Mouse (Mus musculus): ENCODE measurements at regions not wholly inside any gene's neighbourhood (a gene's known extent, or its start where the extent isn't known, plus 50 kb on each side); places are given as distances from the start of the nearest gene placed in this dataset.

DNA sequence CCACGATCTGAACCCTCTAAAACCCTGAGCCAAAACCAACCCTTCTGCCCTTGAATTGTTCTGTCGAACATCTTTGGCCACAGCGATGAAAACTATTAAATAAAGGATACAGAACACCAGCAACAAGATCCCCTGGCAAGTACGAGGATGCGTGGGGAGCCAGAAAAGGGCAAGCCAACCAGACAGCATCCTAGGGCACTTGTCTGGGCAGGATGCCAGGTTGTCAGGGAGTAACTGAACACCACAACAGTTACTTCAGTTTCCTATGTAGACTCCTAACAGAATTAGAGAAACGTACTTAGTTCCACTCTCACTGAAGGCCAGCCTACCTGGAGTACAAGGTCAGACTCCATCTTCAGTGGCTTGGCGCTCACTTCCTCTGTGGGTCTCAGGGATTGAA lies 138.4 kb upstream of the Med14 start:
- Histone ChIP-seq H3K27ac (ENCODE audit: low read length) (no peak overlapping the region), H3K4me3 (replicated peaks; ENCODE audit: low read length) (no peak overlapping the region), H3K36me3 (ENCODE audit: control insufficient read depth, insufficient read depth, low read length) (no peaks in the 10 kb centered on the region), H3K27me3 (ENCODE audit: control insufficient read depth, insufficient read depth, low read length) (peaks cover 3% of the 10 kb centered on the region; the same call in 1 of the 2 replicates), H3K9ac (ENCODE audit: low read length) (no peak overlapping the region), H3K4me2 (ENCODE audit: low read depth, low read length) (no peak overlapping the region), H3K9me3 (replicated peaks; ENCODE audit: control insufficient read depth, low read length) (no peaks in the 10 kb centered on the region), H3K4me1 (ENCODE audit: control insufficient read depth, insufficient read depth, low read length) (no peaks in the 10 kb centered on the region)
- 76% methylated on average over 7 of the region's 7 CpGs for WGBS
- no peak for ATAC-seq (ENCODE audit: insufficient read depth, low FRiP score)

DNA sequence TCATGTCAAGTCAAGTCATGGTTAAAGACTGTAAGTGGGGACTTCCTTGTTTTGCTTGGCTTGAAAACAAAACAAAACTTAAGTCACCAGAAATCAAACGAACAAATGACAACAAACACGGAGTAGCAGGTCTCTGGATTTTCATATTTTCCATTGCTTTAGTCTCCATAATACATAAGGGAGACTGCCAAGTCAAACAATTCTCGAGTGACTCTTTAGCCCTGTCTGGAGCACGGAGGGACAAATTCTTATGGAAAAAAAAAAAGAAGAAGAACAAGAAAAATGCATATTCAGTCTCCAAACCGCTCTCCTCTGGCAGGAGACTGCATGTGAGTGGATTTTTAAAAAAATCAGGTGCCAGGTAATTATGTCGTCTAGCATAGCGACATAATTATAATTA lies 129.6 kb upstream of the Med14 start:
- Histone ChIP-seq H3K27me3 (ENCODE audit: control insufficient read depth, insufficient read depth, low read length) (no peaks in the 10 kb centered on the region), H3K4me2 (ENCODE audit: low read depth, low read length) (no peak overlapping the region), H3K4me3 (replicated peaks; ENCODE audit: low read length) (no peak overlapping the region), H3K9ac (ENCODE audit: low read length) (no peak overlapping the region), H3K9me3 (replicated peaks; ENCODE audit: control insufficient read depth, low read length) (no peaks in the 10 kb centered on the region), H3K27ac (ENCODE audit: low read length) (no peak overlapping the region), H3K36me3 (ENCODE audit: control insufficient read depth, insufficient read depth, low read length) (no peaks in the 10 kb centered on the region), H3K4me1 (ENCODE audit: control insufficient read depth, insufficient read depth, low read length) (no peaks in the 10 kb centered on the region; the same call in 1 of the 2 replicates)
- 70% methylated on average over 7 of the region's 7 CpGs for WGBS
- no peak for ATAC-seq (ENCODE audit: insufficient read depth, low FRiP score)

DNA sequence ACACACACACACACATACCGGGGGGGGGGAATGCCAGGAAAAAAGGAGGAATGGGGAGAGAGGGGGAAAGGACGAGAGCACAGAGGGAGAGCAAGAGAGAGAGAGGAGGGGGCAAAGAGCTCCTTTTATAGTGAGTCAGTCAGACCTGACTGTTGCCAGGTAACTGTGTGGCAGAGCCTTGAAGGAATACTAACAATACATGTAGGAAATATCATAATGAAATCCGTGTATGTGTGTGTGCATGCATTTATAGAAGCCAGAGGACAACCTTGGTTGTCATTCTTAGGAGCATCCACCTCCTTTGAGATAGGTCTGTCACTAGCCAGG lies 127.6 kb upstream of the Med14 start:
- no peak for ATAC-seq (ENCODE audit: insufficient read depth, low FRiP score)
- Histone ChIP-seq H3K27ac (ENCODE audit: low read length) (no peak overlapping the region), H3K36me3 (ENCODE audit: control insufficient read depth, insufficient read depth, low read length) (no peaks in the 10 kb centered on the region), H3K4me2 (ENCODE audit: low read depth, low read length) (no peak overlapping the region), H3K4me3 (replicated peaks; ENCODE audit: low read length) (no peak overlapping the region), H3K9ac (ENCODE audit: low read length) (no peak overlapping the region), H3K9me3 (replicated peaks; ENCODE audit: control insufficient read depth, low read length) (no peaks in the 10 kb centered on the region), H3K4me1 (ENCODE audit: control insufficient read depth, insufficient read depth, low read length) (no peaks in the 10 kb centered on the region; the same call in 1 of the 2 replicates), H3K27me3 (ENCODE audit: control insufficient read depth, insufficient read depth, low read length) (no peaks in the 10 kb centered on the region)
- 50% methylated on average over 3 of the region's 3 CpGs for WGBS

DNA sequence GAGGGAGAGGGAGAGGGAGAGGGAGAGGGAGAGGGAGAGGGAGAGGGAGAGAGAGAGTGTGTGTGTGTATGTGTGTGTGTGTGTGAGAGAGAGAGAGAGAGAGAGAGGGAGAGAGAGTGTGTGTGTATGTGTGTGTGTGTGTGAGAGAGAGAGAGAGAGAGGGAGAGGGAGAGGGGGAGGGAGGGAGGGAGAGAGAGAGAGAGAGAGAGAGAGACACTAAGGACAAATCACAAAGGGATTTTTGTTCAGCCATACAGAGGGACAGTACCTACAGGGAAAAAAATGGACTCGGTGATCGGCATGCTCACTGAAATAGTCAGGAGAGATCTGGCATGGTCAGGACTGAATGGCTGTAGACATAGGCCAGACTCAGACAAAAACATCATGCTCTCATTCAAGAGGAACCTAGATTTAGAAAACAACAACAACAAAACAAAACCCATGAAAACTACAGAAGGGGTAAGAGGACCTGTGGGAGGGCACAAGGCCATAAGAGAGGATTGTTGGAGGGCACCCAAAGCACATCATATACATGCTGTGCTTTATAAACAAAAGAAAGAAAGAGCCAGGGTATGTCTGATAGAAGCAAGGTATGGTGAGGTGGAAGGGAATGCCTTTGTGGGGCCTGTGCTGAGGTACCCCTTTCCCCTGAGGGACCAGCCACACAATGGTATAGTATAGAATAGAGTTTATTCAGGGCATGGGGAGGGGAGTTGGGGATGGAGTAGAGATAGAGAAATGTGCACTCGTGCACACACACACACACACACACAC lies 127.0 kb upstream of the Med14 start:
- ATAC-seq (ENCODE audit: insufficient read depth, low FRiP score), result no peak
- no peaks in the 10 kb centered on the region; the same call in 1 of the 2 replicates for H3K4me1 ChIP-seq (ENCODE audit: control insufficient read depth, insufficient read depth, low read length)
- H3K9me3 ChIP-seq (replicated peaks; ENCODE audit: control insufficient read depth, low read length), result no peaks in the 10 kb centered on the region
- H3K27me3 ChIP-seq (ENCODE audit: control insufficient read depth, insufficient read depth, low read length), result no peaks in the 10 kb centered on the region
- no peak overlapping the region for H3K27ac ChIP-seq (ENCODE audit: low read length)
- H3K9ac ChIP-seq (ENCODE audit: low read length), result no peak overlapping the region
- H3K36me3 ChIP-seq (ENCODE audit: control insufficient read depth, insufficient read depth, low read length), result no peaks in the 10 kb centered on the region
- H3K4me2 ChIP-seq (ENCODE audit: low read depth, low read length), result no peak overlapping the region
- WGBS, result 55% methylated on average over 3 of the region's 3 CpGs
- H3K4me3 ChIP-seq (replicated peaks; ENCODE audit: low read length), result no peak overlapping the region

DNA sequence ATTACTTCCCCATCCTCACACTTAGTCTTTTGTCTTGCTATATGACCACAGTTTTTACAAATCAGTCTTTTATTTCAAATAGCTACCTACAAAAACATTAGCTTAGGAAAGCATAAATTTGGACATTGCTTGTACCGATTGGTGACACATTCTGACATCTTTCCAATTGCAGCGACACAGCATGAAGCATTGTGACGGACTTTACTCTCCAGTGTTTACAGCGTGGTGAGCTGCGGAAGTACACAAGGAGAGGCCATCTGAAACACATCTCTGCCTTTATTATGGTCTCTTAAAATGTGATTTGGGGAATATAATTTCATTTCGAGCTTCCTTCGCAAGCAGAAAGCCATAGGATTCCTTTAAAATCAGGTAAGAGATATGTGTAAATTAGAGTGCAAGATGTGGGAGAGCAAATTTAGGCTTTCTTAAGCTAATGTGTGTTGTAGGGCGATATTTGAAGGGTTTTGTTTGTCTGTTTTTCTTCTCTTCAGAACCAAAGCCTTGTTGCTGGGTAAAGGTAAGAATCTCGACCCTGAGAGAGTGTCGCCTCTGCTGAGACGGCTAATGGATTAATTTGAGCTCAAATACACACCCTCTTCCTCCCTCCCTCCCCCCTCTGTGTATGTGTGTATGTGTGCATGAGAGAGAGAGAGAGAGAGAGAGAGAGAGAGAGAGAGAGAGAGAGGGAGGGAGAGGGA lies 126.3 kb upstream of the Med14 start:
- H3K27me3 ChIP-seq (ENCODE audit: control insufficient read depth, insufficient read depth, low read length), result no peaks in the 10 kb centered on the region
- 54% methylated on average over 11 of the region's 11 CpGs for WGBS
- H3K9ac ChIP-seq (ENCODE audit: low read length), result no peak overlapping the region
- H3K9me3 ChIP-seq (replicated peaks; ENCODE audit: control insufficient read depth, low read length), result no peaks in the 10 kb centered on the region
- ATAC-seq (ENCODE audit: insufficient read depth, low FRiP score), result no peak
- H3K27ac ChIP-seq (ENCODE audit: low read length), result no peak overlapping the region
- H3K36me3 ChIP-seq (ENCODE audit: control insufficient read depth, insufficient read depth, low read length), result no peaks in the 10 kb centered on the region
- H3K4me3 ChIP-seq (replicated peaks; ENCODE audit: low read length), result no peak overlapping the region
- H3K4me2 ChIP-seq (ENCODE audit: low read depth, low read length), result no peak overlapping the region
- H3K4me1 ChIP-seq (ENCODE audit: control insufficient read depth, insufficient read depth, low read length), result no peaks in the 10 kb centered on the region; the same call in 1 of the 2 replicates

DNA sequence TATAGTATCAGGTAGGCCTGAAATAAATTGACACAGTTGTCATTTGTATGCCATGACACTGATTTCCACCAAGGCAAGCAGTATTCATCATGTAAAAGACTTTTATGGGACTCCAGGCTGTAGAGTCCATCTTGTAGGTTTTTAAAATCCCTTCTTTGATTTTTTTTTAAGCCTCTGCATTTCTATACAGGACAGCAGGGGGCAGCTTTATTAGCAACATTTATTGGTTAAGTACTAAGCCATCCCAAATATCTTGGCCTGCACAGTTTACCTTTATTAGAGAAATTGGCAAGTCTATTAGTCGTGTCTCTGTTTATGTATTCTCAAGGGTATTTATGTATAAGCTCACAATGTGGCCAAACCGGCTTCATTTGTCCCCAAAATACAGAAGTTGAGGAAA lies 125.6 kb upstream of the Med14 start:
- no peak overlapping the region for H3K9ac ChIP-seq (ENCODE audit: low read length)
- WGBS, result 44% methylated on average over 2 of the region's 2 CpGs

DNA sequence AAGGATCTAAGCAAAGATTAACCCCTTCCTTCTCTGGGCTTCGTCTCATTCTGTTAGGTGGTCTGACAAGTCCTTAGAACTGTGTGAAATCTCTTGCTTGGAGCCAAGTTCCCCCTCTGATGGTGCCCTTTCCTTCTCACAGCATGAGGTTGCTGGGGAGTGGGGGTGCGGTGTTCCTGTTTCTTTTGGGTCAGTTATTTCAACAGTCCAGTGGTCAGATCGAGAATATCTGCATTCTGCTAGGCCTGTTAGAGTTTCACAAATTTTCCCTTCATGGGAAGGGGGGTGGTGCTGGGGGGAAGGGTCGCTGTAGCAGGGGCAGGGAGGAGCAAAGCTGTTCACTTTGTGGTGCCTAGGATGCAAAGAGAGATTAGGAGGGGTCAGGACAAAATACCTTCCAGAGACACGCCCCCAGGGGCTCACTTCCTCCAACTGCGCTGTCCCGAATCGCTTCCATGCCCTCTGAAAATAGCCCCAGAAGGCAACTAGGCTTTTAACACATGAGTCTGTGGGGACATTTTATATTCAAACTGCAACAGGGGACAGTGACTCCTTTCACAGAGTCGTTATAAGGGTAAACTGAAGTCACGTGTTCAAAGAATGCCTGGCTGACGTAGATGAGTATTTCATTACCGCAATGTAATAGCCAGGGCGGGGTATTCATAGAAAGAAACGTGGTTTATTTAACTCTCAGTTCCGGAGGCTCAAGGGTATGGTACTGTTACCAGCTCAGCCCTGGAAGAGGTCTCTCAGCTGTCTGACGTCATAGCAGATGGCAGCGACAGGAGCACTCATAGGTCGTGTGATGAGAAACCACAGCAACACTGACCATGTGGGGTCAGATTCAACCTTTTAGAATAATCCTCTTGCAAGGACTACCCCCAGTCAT lies 124.5 kb upstream of the Med14 start:
- Histone ChIP-seq H3K36me3 (ENCODE audit: control insufficient read depth, insufficient read depth, low read length) (no peaks in the 10 kb centered on the region), H3K27ac (ENCODE audit: low read length) (no peak overlapping the region), H3K9me3 (replicated peaks; ENCODE audit: control insufficient read depth, low read length) (no peaks in the 10 kb centered on the region), H3K4me3 (replicated peaks; ENCODE audit: low read length) (peak overlapping the region; percentile 28; the same call in 1 of the 2 replicates), H3K27me3 (ENCODE audit: control insufficient read depth, insufficient read depth, low read length) (no peaks in the 10 kb centered on the region), H3K4me1 (ENCODE audit: control insufficient read depth, insufficient read depth, low read length) (no peaks in the 10 kb centered on the region; the same call in 1 of the 2 replicates), H3K9ac (ENCODE audit: low read length) (peak overlapping the region; percentile 10; the same call in 1 of the 2 replicates), H3K4me2 (ENCODE audit: low read depth, low read length) (peak overlapping the region; percentile 41)
- WGBS, result 30% methylated on average over 18 of the region's 18 CpGs
- no peak for ATAC-seq (ENCODE audit: insufficient read depth, low FRiP score)

More for the DNA sequence above, 125.6 kb upstream of the Med14 start:
- no peaks in the 10 kb centered on the region for H3K36me3 ChIP-seq (ENCODE audit: control insufficient read depth, insufficient read depth, low read length)
- H3K9me3 ChIP-seq (replicated peaks; ENCODE audit: control insufficient read depth, low read length), result no peaks in the 10 kb centered on the region
- no peak overlapping the region for H3K4me2 ChIP-seq (ENCODE audit: low read depth, low read length)
- no peak for ATAC-seq (ENCODE audit: insufficient read depth, low FRiP score)
- no peaks in the 10 kb centered on the region; the same call in 1 of the 2 replicates for H3K4me1 ChIP-seq (ENCODE audit: control insufficient read depth, insufficient read depth, low read length)
- no peak overlapping the region for H3K4me3 ChIP-seq (replicated peaks; ENCODE audit: low read length)
- no peaks in the 10 kb centered on the region for H3K27me3 ChIP-seq (ENCODE audit: control insufficient read depth, insufficient read depth, low read length)
- H3K27ac ChIP-seq (ENCODE audit: low read length), result no peak overlapping the region

DNA sequence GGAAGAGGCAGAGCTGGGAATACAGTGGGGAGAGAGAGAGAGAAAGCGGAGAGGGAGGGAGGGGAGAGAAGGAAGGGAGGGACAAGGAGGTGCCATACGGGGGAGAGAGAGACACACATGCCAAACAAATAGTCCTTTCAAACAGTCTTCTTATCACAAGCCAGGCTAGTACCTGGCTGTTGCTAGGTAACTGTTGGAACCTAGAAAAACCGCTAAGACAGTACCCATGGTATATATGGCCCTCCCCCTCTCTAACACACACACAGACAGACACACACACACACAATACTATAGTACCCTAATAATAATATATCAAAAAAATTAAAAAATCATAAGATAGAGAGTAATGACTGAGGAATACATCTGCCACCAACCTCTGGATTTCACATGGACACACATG lies 117.4 kb upstream of the Med14 start:
- Histone ChIP-seq H3K4me2 (ENCODE audit: low read depth, low read length) (no peak overlapping the region), H3K36me3 (ENCODE audit: control insufficient read depth, insufficient read depth, low read length) (no peaks in the 10 kb centered on the region), H3K9ac (ENCODE audit: low read length) (no peak overlapping the region), H3K27ac (ENCODE audit: low read length) (no peak overlapping the region), H3K27me3 (ENCODE audit: control insufficient read depth, insufficient read depth, low read length) (no peaks in the 10 kb centered on the region; the same call in 1 of the 2 replicates), H3K4me1 (ENCODE audit: control insufficient read depth, insufficient read depth, low read length) (no peaks in the 10 kb centered on the region), H3K9me3 (replicated peaks; ENCODE audit: control insufficient read depth, low read length) (no peaks in the 10 kb centered on the region), H3K4me3 (replicated peaks; ENCODE audit: low read length) (no peak overlapping the region)
- no peak for ATAC-seq (ENCODE audit: insufficient read depth, low FRiP score)
- WGBS, result 60% methylated on average over 3 of the region's 3 CpGs

DNA sequence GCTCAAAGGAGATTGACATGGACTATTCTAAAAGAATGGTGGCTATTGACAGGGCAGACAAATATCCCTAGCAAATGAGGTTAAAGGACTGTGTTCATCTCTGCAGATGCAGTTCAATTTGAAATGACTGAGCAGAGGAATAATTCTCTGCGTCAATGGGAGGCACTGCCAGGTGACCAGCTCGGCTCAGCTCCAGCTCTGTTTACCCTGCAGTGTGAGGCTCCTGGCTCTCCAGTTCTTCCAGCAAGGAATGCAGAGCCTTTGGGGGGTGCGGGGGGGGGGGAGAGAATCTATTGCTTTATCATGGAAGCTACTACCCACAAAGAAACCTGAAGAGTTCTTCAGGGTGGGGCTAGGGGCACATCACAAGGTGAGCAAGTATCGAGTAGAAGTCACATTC lies 115.6 kb upstream of the Med14 start:
- ATAC-seq (ENCODE audit: insufficient read depth, low FRiP score), result no peak

More for the DNA sequence above, 115.6 kb upstream of the Med14 start:
- Histone ChIP-seq H3K4me1 (ENCODE audit: control insufficient read depth, insufficient read depth, low read length) (no peaks in the 10 kb centered on the region), H3K9ac (ENCODE audit: low read length) (no peak overlapping the region), H3K36me3 (ENCODE audit: control insufficient read depth, insufficient read depth, low read length) (no peaks in the 10 kb centered on the region), H3K27me3 (ENCODE audit: control insufficient read depth, insufficient read depth, low read length) (no peaks in the 10 kb centered on the region; the same call in 1 of the 2 replicates), H3K9me3 (replicated peaks; ENCODE audit: control insufficient read depth, low read length) (no peaks in the 10 kb centered on the region), H3K4me3 (replicated peaks; ENCODE audit: low read length) (no peak overlapping the region), H3K4me2 (ENCODE audit: low read depth, low read length) (no peak overlapping the region), H3K27ac (ENCODE audit: low read length) (no peak overlapping the region)
- 35% methylated on average over 4 of the region's 4 CpGs for WGBS
